Mouse (Mus musculus) hindbrain, embryonic 15.5 days (tissue): ENCODE data around the gene Cracr2a. TPM values are rescaled to one million over a fixed set of nuclear protein-coding genes. Genes with fewer than 3 reads are reported as not detected.

Experiments used
- ATAC-seq: fragments of 200-750 bp; cut with Nextera tagmentation; 2 replicates; pipeline ENCODE4 v1.8.0; 2017; ENCODE audit warnings: low read depth, moderate number of reproducible peaks, moderate TSS enrichment; ENCODE audit not compliant: low FRiP score
- H3K27ac ChIP-seq: fragments of 300-500 bp; sonication (generic); replicated peaks from 2 replicates; pipeline ENCODE4 v1.5.1; 2015; ENCODE audit warnings: mild to moderate bottlenecking, inconsistent platforms
- H3K27me3 ChIP-seq: fragments of 300-500 bp; sonication (generic); 2 replicates; pipeline ENCODE4 v1.6.1; 2015; ENCODE audit warnings: control low read depth, inconsistent platforms
- H3K36me3 ChIP-seq: fragments of 300-500 bp; sonication (generic); 2 replicates; pipeline ENCODE4 v1.6.1; 2015; ENCODE audit warnings: control low read depth, inconsistent platforms
- H3K4me1 ChIP-seq: fragments of 300-500 bp; sonication (generic); replicated peaks from 2 replicates; pipeline ENCODE4 v1.6.1; 2015; ENCODE audit warnings: control low read depth, inconsistent platforms
- H3K4me2 ChIP-seq: fragments of 300-500 bp; sonication (generic); 2 replicates; pipeline ENCODE4 v1.6.1; 2015; ENCODE audit warnings: moderate library complexity, mild to moderate bottlenecking, inconsistent platforms
- H3K4me3 ChIP-seq: fragments of 300-500 bp; sonication (generic); 2 replicates; pipeline ENCODE4 v1.5.1; 2015; ENCODE audit warnings: mild to moderate bottlenecking, inconsistent platforms
- H3K9ac ChIP-seq: fragments of 300-500 bp; sonication (generic); 2 replicates; pipeline ENCODE4 v1.6.1; 2015; ENCODE audit warnings: inconsistent platforms
- H3K9me3 ChIP-seq: fragments of 300-500 bp; sonication (generic); 2 replicates; pipeline ENCODE4 v1.6.1; 2016; ENCODE audit warnings: control low read depth, inconsistent platforms
- WGBS: fragments of 180-500 bp; shearing (Covaris S2); methylation state at CpG from one replicate; pipeline ENCODE4 v1.1.7; 2015; 5-methylcytosine and 5-hydroxymethylcytosine counted together
- polyA plus RNA-seq: library from polyadenylated mRNA; unstranded; fragments of >200 nt; fragmentation: Nextera tagmentation; extraction: Ambion mirVana; gene quantifications from 2 replicates; pipeline ENCODE4 v1.2.1, GENCODE M21; 2015

The Cracr2a gene
- polyA plus RNA-seq, 1 experiment from 2014 or later, result 0.82 TPM

GRCm38 (mm10) chr6:127538118-127538517, 23.0 kb upstream of the Cracr2a start:
- no peak for ATAC-seq
- Histone ChIP-seq H3K4me2 (no peak overlapping the region), H3K27me3 (no peaks in the 10 kb centered on the region; the same call in 1 of the 2 replicates), H3K9me3 (no peaks in the 10 kb centered on the region), H3K36me3 (no peaks in the 10 kb centered on the region), H3K4me1 (no peaks in the 10 kb centered on the region), H3K4me3 (no peak overlapping the region), H3K9ac (no peak overlapping the region), H3K27ac (no peak overlapping the region)
- 59% methylated on average over 2 of the region's 2 CpGs for WGBS

- Histone ChIP-seq H3K9ac (no peak overlapping the region), H3K36me3 (no peaks in the 10 kb centered on the region), H3K27me3 (no peaks in the 10 kb centered on the region; the same call in 1 of the 2 replicates), H3K4me1 (no peaks in the 10 kb centered on the region), H3K27ac (no peak overlapping the region), H3K4me2 (no peak overlapping the region), H3K4me3 (no peak overlapping the region), H3K9me3 (no peaks in the 10 kb centered on the region)
- ATAC-seq, result no peak
- 92% methylated on average over 4 of the region's 4 CpGs for WGBS
Measured at GRCm38 (mm10) chr6:127539226-127539625, 21.9 kb upstream of the Cracr2a start.

- Histone ChIP-seq H3K27me3 (no peaks in the 10 kb centered on the region; the same call in 1 of the 2 replicates), H3K27ac (no peak overlapping the region), H3K4me2 (no peak overlapping the region), H3K9ac (no peak overlapping the region), H3K4me3 (no peak overlapping the region), H3K9me3 (no peaks in the 10 kb centered on the region), H3K36me3 (no peaks in the 10 kb centered on the region), H3K4me1 (no peaks in the 10 kb centered on the region)
- no peak for ATAC-seq
- 75% methylated on average over 5 of the region's 5 CpGs for WGBS
Measured at GRCm38 (mm10) chr6:127539659-127540058, 21.5 kb upstream of the Cracr2a start.

GRCm38 (mm10) chr6:127540517-127540916, 20.6 kb upstream of the Cracr2a start:
- H3K27me3 ChIP-seq, result no peaks in the 10 kb centered on the region; the same call in 1 of the 2 replicates
- WGBS, result 82% methylated on average over 4 of the region's 4 CpGs
- no peaks in the 10 kb centered on the region for H3K9me3 ChIP-seq
- H3K36me3 ChIP-seq, result no peaks in the 10 kb centered on the region
- no peak overlapping the region for H3K4me2 ChIP-seq
- ATAC-seq, result no peak
- H3K4me1 ChIP-seq, result no peaks in the 10 kb centered on the region
- H3K4me3 ChIP-seq, result no peak overlapping the region
- no peak overlapping the region for H3K27ac ChIP-seq
- H3K9ac ChIP-seq, result no peak overlapping the region

- H3K27me3 ChIP-seq, result no peaks in the 10 kb centered on the region; the same call in 1 of the 2 replicates
- no peak overlapping the region for H3K4me3 ChIP-seq
- H3K4me2 ChIP-seq, result no peak overlapping the region
- WGBS, result 32% methylated on average over 18 of the region's 18 CpGs
- no peaks in the 10 kb centered on the region for H3K9me3 ChIP-seq
- peak; percentile 83 for ATAC-seq
- no peak overlapping the region for H3K9ac ChIP-seq
- no peak overlapping the region for H3K27ac ChIP-seq
- 0 out of 2 replicates have a peak, but pooled peaks cover 3% of the 10 kb centered on the region for H3K4me1 ChIP-seq
- H3K36me3 ChIP-seq, result no peaks in the 10 kb centered on the region
Measured at GRCm38 (mm10) chr6:127541617-127542374, 19.3 kb upstream of the Cracr2a start.

- Histone ChIP-seq H3K9me3 (no peaks in the 10 kb centered on the region), H3K9ac (no peak overlapping the region), H3K27ac (no peak overlapping the region), H3K27me3 (no peaks in the 10 kb centered on the region; the same call in 1 of the 2 replicates), H3K4me3 (no peak overlapping the region), H3K36me3 (no peaks in the 10 kb centered on the region), H3K4me2 (no peak overlapping the region), H3K4me1 (0 out of 2 replicates have a peak, but pooled peaks cover 7% of the 10 kb centered on the region)
- no peak for ATAC-seq
- 63% methylated on average over 4 of the region's 4 CpGs for WGBS
Measured at GRCm38 (mm10) chr6:127546676-127547075, 14.5 kb upstream of the Cracr2a start.

GRCm38 (mm10) chr6:127552940-127553339, 8.2 kb upstream of the Cracr2a start:
- H3K36me3 ChIP-seq, result no peaks in the 10 kb centered on the region
- no peak overlapping the region for H3K9ac ChIP-seq
- H3K4me1 ChIP-seq, result 0 out of 2 replicates have a peak, but pooled peaks cover 3% of the 10 kb centered on the region
- no peak overlapping the region for H3K4me3 ChIP-seq
- H3K4me2 ChIP-seq, result no peak overlapping the region
- H3K9me3 ChIP-seq, result no peaks in the 10 kb centered on the region
- no peaks in the 10 kb centered on the region for H3K27me3 ChIP-seq
- no peak overlapping the region for H3K27ac ChIP-seq
- WGBS, result 76% methylated on average over 4 of the region's 4 CpGs
- no peak for ATAC-seq

GRCm38 (mm10) chr6:127555553-127555952, 5.6 kb upstream of the Cracr2a start:
- no peak overlapping the region for H3K27ac ChIP-seq
- 78% methylated on average over 6 of the region's 6 CpGs for WGBS
- ATAC-seq, result no peak
- no peak overlapping the region for H3K4me2 ChIP-seq
- no peaks in the 10 kb centered on the region for H3K27me3 ChIP-seq
- no peak overlapping the region for H3K9ac ChIP-seq
- no peaks in the 10 kb centered on the region for H3K36me3 ChIP-seq
- no peak overlapping the region for H3K4me3 ChIP-seq
- H3K9me3 ChIP-seq, result no peaks in the 10 kb centered on the region
- no peaks in the 10 kb centered on the region for H3K4me1 ChIP-seq

GRCm38 (mm10) chr6:127560872-127561230, 287 bp upstream of the Cracr2a start:
- no peak overlapping the region for H3K27ac ChIP-seq
- no peaks in the 10 kb centered on the region for H3K9me3 ChIP-seq
- H3K9ac ChIP-seq, result peak overlapping the region; percentile 47; the same call in 1 of the 2 replicates
- no peaks in the 10 kb centered on the region for H3K36me3 ChIP-seq
- peak overlapping the region; percentile 45 for H3K4me3 ChIP-seq
- H3K27me3 ChIP-seq, result no peaks in the 10 kb centered on the region
- 12% methylated on average over 7 of the region's 7 CpGs for WGBS
- ATAC-seq, result no peak
- H3K4me2 ChIP-seq, result peak overlapping the region; percentile 90
- peaks cover 9% of the 10 kb centered on the region for H3K4me1 ChIP-seq

GRCm38 (mm10) chr6:127563511-127563910, 2.4 kb downstream of the Cracr2a start:
- 70% methylated on average over 4 of the region's 4 CpGs for WGBS
- ATAC-seq, result no peak
- H3K27ac ChIP-seq, result no peak overlapping the region
- no peaks in the 10 kb centered on the region for H3K9me3 ChIP-seq
- H3K36me3 ChIP-seq, result no peaks in the 10 kb centered on the region
- H3K4me2 ChIP-seq, result no peak overlapping the region
- H3K9ac ChIP-seq, result no peak overlapping the region
- H3K27me3 ChIP-seq, result no peaks in the 10 kb centered on the region
- H3K4me1 ChIP-seq, result peaks cover 9% of the 10 kb centered on the region
- H3K4me3 ChIP-seq, result no peak overlapping the region

- Histone ChIP-seq H3K4me3 (no peak overlapping the region), H3K9ac (no peak overlapping the region), H3K27ac (no peak overlapping the region), H3K4me2 (no peak overlapping the region), H3K4me1 (peaks cover 4% of the 10 kb centered on the region), H3K27me3 (no peaks in the 10 kb centered on the region), H3K36me3 (no peaks in the 10 kb centered on the region), H3K9me3 (no peaks in the 10 kb centered on the region)
- WGBS, result 89% methylated on average over 7 of the region's 7 CpGs
- ATAC-seq, result no peak
Measured at GRCm38 (mm10) chr6:127565951-127566732, 5.0 kb downstream of the Cracr2a start.

GRCm38 (mm10) chr6:127571849-127572550, 10.9 kb downstream of the Cracr2a start:
- Histone ChIP-seq H3K4me1 (no peaks in the 10 kb centered on the region), H3K4me2 (no peak overlapping the region), H3K4me3 (no peak overlapping the region), H3K27me3 (no peaks in the 10 kb centered on the region), H3K27ac (no peak overlapping the region), H3K9ac (no peak overlapping the region), H3K9me3 (no peaks in the 10 kb centered on the region), H3K36me3 (no peaks in the 10 kb centered on the region)
- WGBS, result 70% methylated on average over 8 of the region's 8 CpGs
- no peak for ATAC-seq
